Mouse (Mus musculus): ENCODE measurements at regions not wholly inside any gene's neighbourhood (a gene's known extent, or its start where the extent isn't known, plus 50 kb on each side); places are given as distances from the start of the nearest gene placed in this dataset.
"Not testable (repeated sequence)": the region's sequence is repeated elsewhere in the genome, so short reads cannot be mapped to it uniquely, and the experiment has no call there.

- DNase-seq (ENCODE audit: low spot score), result no peak
Observed at GRCm38 (mm10) chr3:8163030-8163429, 1446.9 kb downstream of the Zfp704 start.

DNA sequence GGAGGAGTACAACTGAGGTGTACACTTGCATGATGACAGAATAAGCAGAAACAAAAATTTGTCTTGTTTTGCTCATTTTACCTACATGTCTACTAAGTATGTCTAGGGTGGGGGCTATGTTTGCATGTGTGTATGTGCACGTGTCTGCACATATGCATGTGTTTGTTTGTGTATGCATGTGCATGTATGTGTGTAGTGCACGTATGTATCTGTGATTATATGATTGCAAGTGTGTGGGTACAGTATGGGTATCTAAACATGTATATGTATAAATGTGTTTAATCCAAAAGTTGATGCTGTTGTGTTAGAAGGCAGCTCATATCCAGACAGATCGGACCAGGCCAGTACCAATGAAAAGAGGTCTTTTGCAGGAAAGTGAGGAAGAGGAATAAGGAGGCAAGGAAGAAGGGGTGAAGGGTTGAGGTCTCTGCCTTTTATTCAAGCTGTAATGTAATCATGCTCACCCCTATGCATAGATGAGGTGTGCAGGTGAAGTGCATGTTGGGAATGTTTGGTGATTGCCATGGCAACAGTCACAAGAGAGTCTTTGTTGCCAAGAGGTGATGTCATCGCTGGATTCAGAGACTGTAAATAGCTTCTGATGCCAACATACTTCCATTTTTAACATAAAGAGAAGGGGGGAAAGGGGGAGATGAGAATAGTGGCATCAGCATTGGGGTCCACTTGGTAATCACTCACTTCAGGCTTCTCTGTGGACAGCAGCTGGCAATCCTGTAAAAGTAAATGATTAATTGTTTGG is 1447.7 kb downstream of the Zfp704 start:
- no peak for DNase-seq (ENCODE audit: low spot score)

DNA sequence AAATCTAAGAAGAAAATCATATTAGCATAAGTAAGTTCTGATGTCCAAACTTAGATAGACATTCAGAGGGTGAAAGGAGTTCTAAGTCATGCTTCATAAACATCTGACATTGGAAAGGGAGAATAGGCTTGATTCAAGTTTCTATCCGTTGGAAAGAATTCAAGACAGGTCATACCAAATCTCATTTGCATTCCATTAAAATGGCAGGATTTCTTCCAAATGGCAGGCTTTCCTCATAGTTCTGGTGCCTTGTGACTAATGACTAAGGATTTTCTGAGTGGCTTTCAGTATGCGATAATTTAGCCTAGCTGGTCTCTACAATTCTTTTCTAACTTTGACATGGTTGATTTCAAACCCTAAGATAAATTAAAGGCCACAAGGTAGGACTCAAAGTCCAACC is 1466.9 kb downstream of the Zfp704 start:
- no peak for DNase-seq (ENCODE audit: low spot score)

- no peak for DNase-seq (ENCODE audit: low spot score)
Observed at GRCm38 (mm10) chr3:8142190-8142589, 1467.7 kb downstream of the Zfp704 start.

GRCm38 (mm10) chr3:8141664-8142084 is 1468.2 kb downstream of the Zfp704 start:
- no peak for DNase-seq (ENCODE audit: low spot score)

DNA sequence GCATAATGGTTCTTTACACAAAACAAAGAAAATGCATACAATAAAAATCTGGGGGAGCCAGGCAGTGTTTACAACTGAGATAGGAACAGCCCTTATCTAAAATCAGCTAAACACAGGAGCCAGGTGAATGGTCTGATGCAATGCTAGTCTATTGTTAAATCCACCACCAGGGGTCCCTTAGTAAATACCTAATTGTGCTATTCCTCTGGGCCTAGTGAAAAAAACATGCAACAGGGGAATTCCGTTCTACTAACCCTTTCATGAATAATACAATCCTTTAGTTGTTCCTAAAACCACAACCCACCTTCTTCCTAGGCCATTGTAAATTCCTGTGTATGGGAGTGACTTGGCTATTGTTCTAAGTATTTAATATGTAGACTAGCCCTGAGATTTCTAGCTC is 1486.2 kb downstream of the Zfp704 start:
- DNase-seq (ENCODE audit: low spot score), result not testable (repeated sequence)

DNA sequence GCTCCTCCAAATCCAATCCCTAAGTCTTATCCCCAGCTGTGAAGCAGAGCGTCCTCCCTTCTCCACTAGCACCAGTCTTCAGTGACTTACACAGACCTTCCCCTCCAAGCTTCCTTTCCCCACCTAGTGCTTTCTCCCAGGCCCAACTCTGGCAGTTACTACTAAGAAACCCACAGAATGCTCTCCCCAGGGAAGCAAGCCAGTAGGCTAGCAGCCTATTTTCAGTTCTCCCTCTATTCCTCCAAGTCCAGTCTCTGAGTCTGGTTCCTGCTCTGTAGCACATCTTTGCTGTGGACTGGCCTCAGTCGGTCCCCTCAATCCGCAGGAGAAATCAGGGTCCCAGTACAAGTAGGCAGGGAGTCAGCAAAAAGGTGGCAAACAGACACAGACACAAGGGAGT is 1486.7 kb downstream of the Zfp704 start:
- no peak for DNase-seq (ENCODE audit: low spot score)

GRCm38 (mm10) chr3:8098291-8098690 is 1478.0 kb upstream of the 1700008P02Rik start:
- DNase-seq (ENCODE audit: low spot score), result no peak

GRCm38 (mm10) chr3:8084749-8085148 is 1464.5 kb upstream of the 1700008P02Rik start:
- no peak for DNase-seq (ENCODE audit: low spot score)

DNA sequence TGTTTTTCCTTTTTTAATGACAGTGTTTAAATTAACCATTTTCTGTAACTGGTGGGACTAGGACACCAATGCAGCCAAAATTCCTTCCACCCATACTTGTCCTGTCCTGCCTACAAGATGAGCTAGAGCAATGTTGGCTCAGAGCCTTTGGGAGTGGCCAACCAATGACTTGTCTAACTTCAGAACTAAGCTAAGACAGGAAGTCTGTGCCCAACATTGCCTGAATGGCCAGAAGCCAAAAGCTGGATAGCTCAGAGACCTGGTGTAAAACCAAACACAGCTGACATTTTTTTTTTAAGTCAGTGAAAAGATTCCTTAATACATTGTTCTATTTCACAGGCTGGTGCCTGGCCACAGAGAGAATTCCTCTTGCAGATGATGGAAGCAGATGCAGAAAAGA is 1433.5 kb upstream of the 1700008P02Rik start:
- no peak for DNase-seq (ENCODE audit: low spot score)

DNA sequence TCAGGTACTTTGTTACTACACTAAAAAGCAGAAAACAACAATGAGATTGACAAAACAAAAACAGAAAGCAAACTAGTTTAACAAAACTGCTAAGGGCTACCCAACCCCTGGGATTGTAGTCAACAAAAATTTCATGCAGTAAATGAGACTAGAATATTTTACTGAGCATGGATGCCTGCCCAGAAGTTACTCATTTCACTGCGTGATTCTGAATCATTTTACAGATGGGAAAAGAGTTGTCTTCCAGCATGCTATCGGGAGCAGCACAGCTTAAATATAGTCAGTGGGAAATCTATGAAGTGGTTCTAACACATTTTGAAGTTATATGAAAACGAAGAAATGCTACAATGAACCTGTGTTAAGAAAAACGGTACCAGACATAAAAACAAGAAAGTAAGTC is 1430.9 kb upstream of the 1700008P02Rik start:
- DNase-seq (ENCODE audit: low spot score), result no peak

GRCm38 (mm10) chr3:8049706-8050105 is 1429.5 kb upstream of the 1700008P02Rik start:
- no peak for DNase-seq (ENCODE audit: low spot score)

- DNase-seq (ENCODE audit: low spot score), result no peak
Observed at GRCm38 (mm10) chr3:8046348-8046747, 1426.1 kb upstream of the 1700008P02Rik start.

GRCm38 (mm10) chr3:8036697-8037096 is 1416.5 kb upstream of the 1700008P02Rik start:
- DNase-seq (ENCODE audit: low spot score), result no peak

- DNase-seq (ENCODE audit: low spot score), result no peak
Observed at GRCm38 (mm10) chr3:8035091-8035729, 1415.0 kb upstream of the 1700008P02Rik start.

GRCm38 (mm10) chr3:8026325-8027017 is 1406.2 kb upstream of the 1700008P02Rik start:
- no peak for DNase-seq (ENCODE audit: low spot score)

DNA sequence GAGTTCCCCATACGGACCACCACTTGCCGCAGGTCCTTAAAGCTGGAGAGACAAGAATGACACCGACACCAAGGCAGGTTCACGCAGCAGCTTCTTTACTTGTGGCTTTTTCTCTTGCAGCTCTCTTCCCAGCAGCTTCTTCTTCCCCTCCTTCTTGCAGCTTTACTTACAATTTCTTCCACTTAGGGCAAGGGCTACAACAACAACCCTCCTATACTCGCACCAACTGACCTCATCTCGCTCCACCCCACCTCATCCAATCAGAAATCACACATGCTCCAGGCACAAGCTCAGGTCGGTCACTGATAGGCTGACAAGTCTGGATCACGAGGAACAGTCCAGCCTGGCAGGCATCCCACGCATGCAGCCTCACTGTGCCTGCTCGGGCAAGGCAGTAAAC is 1402.4 kb upstream of the 1700008P02Rik start:
- no peak for DNase-seq (ENCODE audit: low spot score)

- DNase-seq (ENCODE audit: low spot score), result no peak
Observed at GRCm38 (mm10) chr3:8017489-8017888, 1397.2 kb upstream of the 1700008P02Rik start.

DNA sequence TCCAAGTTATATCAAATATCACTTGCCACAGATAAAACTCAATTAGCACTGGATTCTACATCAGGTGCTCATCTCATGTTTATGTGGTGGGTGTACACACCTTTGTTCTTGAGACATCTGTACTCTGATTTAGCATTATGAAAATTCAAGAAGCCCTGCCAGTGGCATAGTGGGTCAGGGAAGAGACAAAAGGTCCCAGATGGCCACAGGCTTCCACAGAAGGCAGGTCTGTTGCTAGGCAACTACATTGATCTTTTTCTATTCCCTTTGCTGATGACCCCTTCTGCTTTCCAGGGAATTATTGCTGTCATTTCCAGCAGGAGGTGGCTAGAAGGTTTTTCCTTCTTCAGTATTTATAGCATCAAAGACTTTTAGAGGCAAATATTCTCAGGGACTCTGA is 1396.7 kb upstream of the 1700008P02Rik start:
- no peak for DNase-seq (ENCODE audit: low spot score)

GRCm38 (mm10) chr3:8009966-8010365 is 1389.7 kb upstream of the 1700008P02Rik start:
- DNase-seq (ENCODE audit: low spot score), result no peak

- DNase-seq (ENCODE audit: low spot score), result no peak
Observed at GRCm38 (mm10) chr3:8006708-8007395, 1386.6 kb upstream of the 1700008P02Rik start.

DNA sequence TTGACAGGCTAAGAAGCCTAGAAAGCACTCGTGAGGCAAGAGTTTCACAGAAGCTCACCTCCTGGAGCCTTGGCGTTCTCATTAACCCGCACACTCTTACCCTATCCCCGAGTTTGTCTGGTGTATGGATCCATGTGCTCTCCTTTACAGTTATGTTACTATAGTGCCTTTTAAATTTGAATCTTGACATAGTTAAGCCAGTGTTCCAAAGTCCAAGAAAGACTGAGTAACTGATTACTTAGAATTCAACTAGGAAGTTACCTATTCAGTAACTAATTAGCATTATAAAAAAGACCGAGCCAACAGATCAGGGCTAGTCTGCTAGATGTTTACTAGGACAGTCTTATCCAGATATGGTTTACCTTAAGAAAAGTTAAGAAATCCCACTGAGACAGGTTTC is 1386.0 kb upstream of the 1700008P02Rik start:
- DNase-seq (ENCODE audit: low spot score), result no peak

All from c-Kit-positive CD71-positive TER-119-positive erythroid progenitor cells, embryonic 14.5 days (primary cell).